Mouse (Mus musculus) gastrocnemius, postnatal 4 days (tissue): Measurements from ENCODE around the gene Sdk1. TPM values are rescaled to one million over a fixed set of nuclear protein-coding genes. Genes with fewer than 3 reads are reported as not detected.
A peak's percentile ranks its signal among the peaks of the same experiment; 100 is the strongest.

Experiments
- DNase-seq, 2 experiments: peaks; one replicate each; pipeline ENCODE4 v3.0.0; 2021 to 2022; ENCODE audit warnings: low spot score in 2 of 2, mixed read lengths in 2 of 2
- total RNA-seq, 2 experiments: library from RNA; stranded (reverse); gene quantifications; 2 replicates each; pipeline ENCODE4 v1.2.3; 2021

Sdk1 gene
- total RNA-seq, 2 experiments from 2014 or later = 13.5 to 15.7 TPM

GRCm38 (mm10) chr5:141984322-141984721, 743.0 kb downstream of the Sdk1 start:
- no peak for DNase-seq

DNA sequence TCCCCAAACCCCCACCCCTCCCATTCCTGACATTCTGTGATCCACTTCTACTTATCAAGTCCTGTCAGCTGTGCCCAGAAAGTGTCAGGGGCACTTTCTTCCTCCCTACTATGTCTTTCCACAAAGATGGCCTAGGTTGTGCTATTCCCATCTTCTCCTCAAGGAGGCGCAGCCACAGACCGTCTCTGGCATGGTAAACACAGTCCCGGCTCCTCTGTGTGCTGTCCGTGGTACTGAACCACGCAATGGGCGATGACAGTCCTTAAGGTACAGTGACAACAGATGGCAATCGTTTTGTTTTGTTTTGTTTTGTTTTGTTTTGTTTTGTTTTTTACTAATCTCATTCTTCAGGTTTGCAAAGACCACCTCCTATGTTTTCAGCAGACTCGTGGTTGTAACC, 743.7 kb downstream of the Sdk1 start:
- peak; percentile 74 to 83 for DNase-seq

- DNase-seq = no peak
Observed at GRCm38 (mm10) chr5:141985551-141985950, 744.3 kb downstream of the Sdk1 start.

GRCm38 (mm10) chr5:141987287-141987799, 746.1 kb downstream of the Sdk1 start:
- no peak for DNase-seq

DNA sequence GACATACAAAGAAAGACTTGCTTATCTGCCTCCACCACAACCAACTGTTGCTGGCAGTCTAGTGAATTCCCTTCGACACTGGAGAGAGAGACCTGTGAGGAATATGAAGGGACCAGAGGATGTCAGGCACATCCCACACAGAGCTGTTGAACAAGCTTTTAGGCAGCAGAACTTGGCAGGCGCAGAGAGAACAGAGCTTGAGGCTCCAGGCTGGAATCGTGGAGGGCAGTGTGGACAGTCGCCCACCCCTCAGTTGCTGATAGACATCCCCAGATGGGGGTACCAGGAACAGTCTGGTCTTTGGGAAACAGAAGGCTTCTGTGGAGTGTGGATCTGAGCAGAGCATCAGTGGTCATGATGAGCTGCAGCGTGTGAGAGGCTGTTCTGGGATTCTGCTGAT, 747.4 kb downstream of the Sdk1 start:
- DNase-seq = no peak

DNA sequence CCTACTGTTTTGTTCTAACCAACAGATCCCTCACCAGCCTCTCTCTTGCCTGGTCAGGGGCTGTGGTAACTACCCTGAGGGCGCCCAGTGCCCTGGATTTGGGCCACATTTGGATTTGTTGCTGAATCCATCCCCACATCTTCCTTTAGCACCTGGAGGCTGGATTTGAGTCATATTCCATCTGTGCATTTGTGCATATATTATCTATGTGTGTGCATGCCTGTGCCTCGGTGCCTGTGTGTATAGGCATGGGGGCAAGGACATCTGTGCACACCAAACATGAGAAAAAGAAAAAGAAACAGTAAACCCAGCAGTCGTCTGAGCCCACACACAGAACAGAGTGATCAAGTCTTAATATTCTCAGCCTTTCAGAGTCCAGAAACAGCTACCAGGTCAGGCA, 752.9 kb downstream of the Sdk1 start:
- DNase-seq = no peak

DNA sequence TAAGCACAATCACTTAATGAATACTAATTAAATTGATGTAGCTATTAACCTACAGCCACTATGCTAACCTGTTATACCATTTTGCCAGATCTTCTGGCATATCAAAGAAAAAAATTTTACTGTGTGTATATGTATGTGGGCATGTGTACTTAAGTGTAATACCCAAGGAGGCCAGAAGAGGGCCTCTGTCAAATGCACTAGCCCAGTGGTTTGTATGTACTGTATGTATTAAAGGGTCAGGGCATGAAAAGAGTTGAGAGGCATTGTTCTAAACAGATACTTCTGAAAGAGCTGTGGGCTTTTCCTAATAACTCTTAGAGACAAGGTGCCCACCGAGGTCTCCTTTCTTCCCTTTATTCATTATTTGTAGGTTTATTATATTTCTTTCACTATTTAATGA, 759.0 kb downstream of the Sdk1 start:
- DNase-seq = no peak

DNA sequence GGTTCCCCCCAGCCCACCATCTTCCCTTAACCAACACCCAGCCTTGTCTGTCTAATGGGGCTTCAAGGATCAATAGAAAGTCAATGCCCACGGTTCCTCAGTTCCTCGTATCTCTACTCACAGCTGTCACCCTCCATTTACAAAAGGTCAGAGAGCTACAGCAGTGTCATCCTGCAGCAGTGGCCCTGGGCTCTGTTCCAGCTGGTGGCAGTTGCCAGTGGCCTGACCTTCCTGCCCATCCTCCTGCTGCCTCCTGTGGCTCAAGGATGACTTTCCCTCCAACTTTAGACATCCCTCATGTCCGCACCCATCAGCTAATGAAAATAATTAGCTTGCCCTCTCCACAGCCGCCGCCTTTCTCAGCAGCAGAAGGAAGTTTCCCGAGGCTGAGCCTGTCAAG, 759.8 kb downstream of the Sdk1 start:
- DNase-seq = no peak

DNA sequence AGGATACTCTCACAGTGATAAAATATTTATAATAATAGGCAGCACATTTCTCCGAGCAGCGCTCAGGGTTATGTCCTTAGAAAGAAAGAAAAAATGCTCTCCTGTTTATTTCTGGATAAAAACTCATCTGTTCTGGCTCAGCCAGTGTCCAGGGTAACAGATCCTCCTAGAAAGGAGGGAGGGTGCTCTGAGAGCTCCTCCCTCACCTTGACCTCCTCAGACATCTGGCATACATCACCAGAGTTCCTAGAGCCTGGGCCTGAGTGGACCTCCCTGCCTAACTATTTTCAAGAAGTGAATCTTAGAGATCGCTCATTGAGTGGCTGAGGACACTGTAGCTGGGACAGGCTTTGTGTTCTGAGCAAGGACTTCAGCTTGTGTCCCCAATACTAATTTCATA, 760.7 kb downstream of the Sdk1 start:
- no peak for DNase-seq

- no peak for DNase-seq
Observed at GRCm38 (mm10) chr5:142010189-142010588, 768.9 kb downstream of the Sdk1 start.

DNA sequence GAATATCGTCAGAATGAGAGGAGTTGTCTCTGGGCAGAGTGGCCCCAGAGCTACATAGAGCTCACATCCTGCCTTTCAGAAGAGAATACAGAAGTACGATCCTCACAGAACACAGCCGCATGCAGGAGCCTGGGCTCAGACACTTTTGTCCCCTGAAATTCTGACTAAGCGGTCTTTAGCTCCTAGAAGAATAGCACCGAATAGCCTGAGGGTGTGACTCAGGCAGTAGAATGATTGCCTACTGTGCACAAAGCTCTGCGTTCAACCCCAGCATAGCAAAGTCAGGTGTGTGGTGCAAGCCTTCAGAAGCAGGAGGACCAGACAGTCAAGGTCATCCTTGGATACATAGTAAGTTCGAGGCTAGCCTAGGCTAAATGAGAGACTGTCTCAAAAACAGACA, 775.7 kb downstream of the Sdk1 start:
- DNase-seq = no peak

- DNase-seq = peak in 1 of 2 experiments; percentile 14
Observed at GRCm38 (mm10) chr5:142022877-142023580, 781.7 kb downstream of the Sdk1 start.

DNA sequence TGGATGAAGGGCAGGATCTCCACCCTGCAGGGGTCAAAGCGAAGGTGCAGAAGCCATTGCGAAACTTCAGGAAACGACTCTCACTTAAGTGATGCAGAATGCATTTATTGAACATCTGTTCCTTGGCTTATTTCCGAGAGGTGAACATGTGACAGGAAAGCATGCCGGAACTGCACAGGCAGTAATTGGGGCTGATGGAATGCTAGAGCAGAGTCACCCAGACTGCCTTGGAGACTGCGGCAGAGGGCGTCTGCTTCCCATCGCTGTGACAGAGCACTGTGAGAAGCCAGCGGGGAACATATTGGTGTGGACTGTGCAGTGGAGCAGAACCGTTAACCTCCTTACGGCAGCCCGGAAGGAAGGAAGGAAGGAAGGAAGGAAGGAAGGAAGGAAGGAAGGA, 783.2 kb downstream of the Sdk1 start:
- DNase-seq = no peak

- DNase-seq = no peak
Observed at GRCm38 (mm10) chr5:142036536-142036935, 795.2 kb downstream of the Sdk1 start.

DNA sequence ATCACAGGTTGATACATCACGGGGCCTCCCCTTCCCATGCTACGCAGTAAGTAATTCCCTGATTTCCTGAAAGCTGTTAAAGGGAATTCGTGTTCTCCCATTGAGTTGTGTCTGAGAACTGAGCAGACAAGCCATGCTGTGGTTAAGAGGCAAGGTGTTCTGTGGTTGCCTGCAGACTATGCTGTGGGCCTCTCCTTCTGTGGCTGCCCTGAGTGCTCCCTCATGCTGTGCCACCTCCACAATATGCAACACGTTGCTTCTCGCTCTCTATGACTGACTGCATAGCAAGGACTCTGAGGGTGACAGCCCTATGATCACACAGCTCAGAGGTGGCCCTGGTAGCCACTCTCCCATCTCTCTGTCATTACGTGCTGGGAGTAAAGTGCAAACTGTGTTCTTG, 797.9 kb downstream of the Sdk1 start:
- DNase-seq = no peak

- DNase-seq = no peak
Observed at GRCm38 (mm10) chr5:142039891-142040530, 798.7 kb downstream of the Sdk1 start.

GRCm38 (mm10) chr5:142041226-142041802, 800.0 kb downstream of the Sdk1 start:
- no peak for DNase-seq

DNA sequence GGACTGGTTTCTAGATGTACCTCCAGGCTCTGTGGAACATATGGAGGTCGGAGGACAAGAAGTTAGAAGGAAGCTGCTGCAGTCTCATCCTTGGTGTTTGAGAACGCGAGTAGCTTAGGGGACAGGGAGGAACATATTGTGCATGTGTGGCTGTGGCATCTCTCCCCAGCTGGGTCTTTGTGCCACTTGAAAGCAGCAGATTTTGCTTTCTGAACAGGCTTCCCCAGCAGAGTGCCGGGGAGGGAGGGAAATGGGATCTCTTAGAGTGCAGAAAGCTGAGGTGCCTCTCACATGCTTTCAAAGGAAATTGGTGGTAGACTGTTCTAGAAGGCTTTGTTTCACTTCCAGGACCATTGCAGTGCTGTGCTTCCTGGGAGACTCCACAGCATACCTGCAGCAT, 820.5 kb downstream of the Sdk1 start:
- no peak for DNase-seq

GRCm38 (mm10) chr5:142071322-142071721, 830.0 kb downstream of the Sdk1 start:
- DNase-seq = no peak

DNA sequence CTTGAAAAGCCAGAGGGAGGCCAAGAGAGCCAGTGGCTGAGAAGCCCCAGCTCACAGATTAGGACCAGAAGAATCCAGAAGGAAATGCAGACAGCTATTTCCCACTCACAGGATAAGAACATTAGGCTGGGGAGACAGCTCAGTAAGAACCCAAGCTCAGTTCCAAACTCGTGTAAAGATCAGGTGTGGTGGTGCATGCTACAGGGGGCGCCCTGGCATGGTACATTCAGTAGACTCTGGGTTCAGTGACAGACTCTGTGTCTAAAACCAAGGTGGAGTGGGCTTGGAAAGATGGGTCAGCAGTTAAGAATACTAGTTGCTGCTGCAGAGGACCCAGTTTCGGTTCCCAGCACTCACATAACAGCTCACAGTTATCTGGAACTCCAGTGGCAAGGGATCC, 832.6 kb downstream of the Sdk1 start:
- no peak for DNase-seq

- peak in 1 of 2 experiments; percentile 50 for DNase-seq
Observed at GRCm38 (mm10) chr5:142074561-142075500, 833.5 kb downstream of the Sdk1 start.
